Mouse (Mus musculus): ENCODE data around the gene Lbhd2.

Lbhd2 gene

GRCm38 (mm10) chr12:111432097-111432496 is 25.5 kb downstream of the Lbhd2 start:
- no peak for DNase-seq (ENCODE audit: low read depth, low spot score)

- DNase-seq (ENCODE audit: low read depth, low spot score), result no peak
These were observed 26.2 kb downstream of the Lbhd2 start for GRCm38 (mm10) chr12:111432751-111433331.

GRCm38 (mm10) chr12:111434164-111434744 is 27.6 kb downstream of the Lbhd2 start:
- DNase-seq (ENCODE audit: low read depth, low spot score), result no peak

GRCm38 (mm10) chr12:111434745-111435327 is 28.2 kb downstream of the Lbhd2 start:
- no peak for DNase-seq (ENCODE audit: low read depth, low spot score)

- DNase-seq (ENCODE audit: low read depth, low spot score), result no peak
These were observed 29.6 kb downstream of the Lbhd2 start for GRCm38 (mm10) chr12:111436170-111436569.

GRCm38 (mm10) chr12:111436640-111437039 is 30.0 kb downstream of the Lbhd2 start:
- no peak for DNase-seq (ENCODE audit: low read depth, low spot score)

GRCm38 (mm10) chr12:111437222-111437900 is 30.8 kb downstream of the Lbhd2 start:
- DNase-seq (ENCODE audit: low read depth, low spot score), result no peak

GRCm38 (mm10) chr12:111438850-111439249 is 32.2 kb downstream of the Lbhd2 start:
- no peak for DNase-seq (ENCODE audit: low read depth, low spot score)

GRCm38 (mm10) chr12:111440701-111441373 is 34.2 kb downstream of the Lbhd2 start:
- no peak for DNase-seq (ENCODE audit: low read depth, low spot score)

GRCm38 (mm10) chr12:111441523-111441922 is 34.9 kb downstream of the Lbhd2 start:
- DNase-seq (ENCODE audit: low read depth, low spot score), result no peak

- DNase-seq (ENCODE audit: low read depth, low spot score), result peak; percentile 20
These were observed 35.9 kb downstream of the Lbhd2 start, which contains the start of gene Tnfaip2 for GRCm38 (mm10) chr12:111442309-111443010. Gene Tnfaip2, plus strand, starts transcription at chr12:111442469.

GRCm38 (mm10) chr12:111443011-111443870 is 36.6 kb downstream of the Lbhd2 start:
- DNase-seq (ENCODE audit: low read depth, low spot score), result no peak

- no peak for DNase-seq (ENCODE audit: low read depth, low spot score)
These were observed 37.6 kb downstream of the Lbhd2 start for GRCm38 (mm10) chr12:111443921-111444831.

GRCm38 (mm10) chr12:111445161-111445889 is 38.7 kb downstream of the Lbhd2 start:
- DNase-seq (ENCODE audit: low read depth, low spot score), result no peak

- DNase-seq (ENCODE audit: low read depth, low spot score), result no peak
These were observed 39.4 kb downstream of the Lbhd2 start for GRCm38 (mm10) chr12:111445890-111446613.

- DNase-seq (ENCODE audit: low read depth, low spot score), result no peak
These were observed 40.1 kb downstream of the Lbhd2 start for GRCm38 (mm10) chr12:111446745-111447144.

- DNase-seq (ENCODE audit: low read depth, low spot score), result no peak
These were observed 40.7 kb downstream of the Lbhd2 start for GRCm38 (mm10) chr12:111447350-111447749.
